Mouse (Mus musculus) left cerebral cortex, adult 18-20 months (tissue): Measurements from ENCODE around the gene Il20rb. TPM values are rescaled to one million over a fixed set of nuclear protein-coding genes. Genes with fewer than 3 reads are reported as not detected.

Source experiments
- DNase-seq, 2 experiments: peaks; one replicate each; pipeline ENCODE4 v3.0.0; 2021 to 2022; ENCODE audit warnings: low spot score in 2 of 2, mixed read lengths in 1 of 2
- long read RNA-seq, 2 experiments: library from polyadenylated mRNA; stranded (forward); transcript quantifications; one replicate each; pipeline ENCODE4 v2.0.0; 2021
- total RNA-seq, 2 experiments: library from RNA; stranded (reverse); gene quantifications; 2 replicates each; pipeline ENCODE4 v1.2.3; 2021

The Il20rb gene
- under 1 TPM; 0.23 to 0.30 TPM for total RNA-seq
- long read RNA-seq, experiment 1: 0 reads
- long read RNA-seq, experiment 2: 0 reads

GRCm38 (mm10) chr9:100486431-100486830, at the start of gene Il20rb:
Gene Il20rb, minus strand, starts transcription at chr9:100486788.
- DNase-seq: no peak

- no peak for DNase-seq
Observed at GRCm38 (mm10) chr9:100535618-100536262, 49.2 kb upstream of the Il20rb start.

DNA sequence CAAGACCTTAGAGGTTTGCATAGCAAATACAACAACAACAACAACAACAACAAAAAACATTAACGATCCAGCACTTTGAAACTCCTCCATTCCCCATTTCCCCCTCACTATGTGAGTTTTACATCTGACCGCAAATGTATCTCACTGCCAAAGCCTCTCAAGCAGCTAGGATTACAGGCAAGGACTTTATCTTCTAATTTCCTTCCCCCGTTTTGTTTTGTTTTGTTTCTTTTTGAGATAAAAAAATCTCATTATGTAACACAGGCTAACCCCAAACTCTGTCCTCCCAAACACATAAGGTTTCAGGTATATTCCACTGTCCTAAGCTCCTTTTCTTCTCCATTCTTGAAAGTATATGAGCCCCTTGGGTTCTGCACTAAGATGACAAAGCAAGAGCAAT, 48.1 kb upstream of the Il20rb start:
- DNase-seq: no peak

DNA sequence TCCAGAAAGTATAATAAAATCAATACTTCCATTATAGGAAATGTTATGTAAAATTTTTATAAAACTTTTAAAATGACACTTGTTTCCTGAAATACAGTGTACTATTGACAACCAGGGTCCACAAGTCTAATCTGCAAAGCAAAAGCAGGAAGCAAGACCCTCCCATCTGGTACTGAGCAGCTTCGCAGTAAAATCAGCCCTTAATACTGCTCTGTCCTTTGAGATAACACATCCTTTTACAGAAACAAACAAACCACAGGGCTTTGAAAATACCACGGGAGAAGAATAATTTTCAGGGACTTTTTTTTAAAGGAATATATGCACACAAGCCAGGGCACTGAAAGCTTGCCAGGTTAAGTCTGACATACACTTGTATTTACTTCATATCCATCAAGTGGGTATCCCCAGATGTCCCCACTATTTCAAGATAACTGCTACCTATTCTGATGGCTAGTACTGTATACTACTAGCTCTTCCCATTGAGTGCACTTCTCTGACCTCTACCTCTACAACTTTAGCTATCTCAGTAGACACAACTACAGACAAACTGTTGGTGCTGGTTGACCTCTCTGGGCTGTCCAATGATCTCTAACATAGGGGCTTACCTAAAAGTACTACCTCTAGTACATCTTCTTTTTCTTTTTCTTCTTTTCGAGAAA, 46.4 kb upstream of the Il20rb start:
- DNase-seq: no peak

GRCm38 (mm10) chr9:100531296-100531695, 44.7 kb upstream of the Il20rb start:
- DNase-seq: no peak

GRCm38 (mm10) chr9:100525225-100525624, 38.6 kb upstream of the Il20rb start:
- no peak for DNase-seq

- no peak for DNase-seq
Observed at GRCm38 (mm10) chr9:100522029-100522428, 35.4 kb upstream of the Il20rb start.

DNA sequence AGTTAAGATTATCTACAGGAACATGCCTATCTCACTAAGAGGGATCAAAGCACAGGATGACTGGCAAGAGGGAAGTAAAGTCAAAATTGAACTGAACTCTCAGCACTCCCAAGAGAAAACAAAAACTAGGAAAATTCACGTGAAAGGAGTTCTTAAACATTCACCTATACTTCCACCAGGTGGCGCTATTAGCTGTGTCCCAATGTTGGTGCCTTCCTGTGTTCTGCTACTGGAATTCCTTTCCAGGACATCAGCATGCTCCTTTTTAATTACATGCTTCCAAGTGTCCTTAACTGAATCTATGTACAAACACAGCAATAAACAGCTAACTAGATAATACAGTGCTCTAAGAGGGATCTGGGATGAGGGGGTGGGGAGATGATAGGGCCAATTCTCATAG, 34.0 kb upstream of the Il20rb start:
- DNase-seq: peak; percentile 29 to 64

DNA sequence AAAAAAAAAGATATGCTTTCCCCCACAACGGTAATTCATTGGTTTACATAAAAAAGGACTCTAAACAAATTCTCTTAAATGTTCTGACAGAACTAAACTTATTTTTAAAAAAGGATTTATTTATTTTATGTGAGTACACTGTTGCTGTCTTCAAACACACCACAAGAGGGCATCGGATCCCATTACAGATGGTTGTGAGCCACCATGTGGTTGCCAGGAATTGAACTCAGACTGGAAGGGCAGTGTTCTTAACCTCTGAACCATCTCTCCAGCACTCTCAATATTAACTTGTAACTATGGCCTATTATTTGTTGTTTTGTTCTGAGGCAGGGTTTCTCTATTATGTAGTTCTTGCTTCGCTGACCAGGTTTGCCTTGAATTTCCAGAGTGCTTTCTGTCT, 33.4 kb upstream of the Il20rb start:
- no peak for DNase-seq

GRCm38 (mm10) chr9:100507581-100507980, 21.0 kb upstream of the Il20rb start:
- no peak for DNase-seq

DNA sequence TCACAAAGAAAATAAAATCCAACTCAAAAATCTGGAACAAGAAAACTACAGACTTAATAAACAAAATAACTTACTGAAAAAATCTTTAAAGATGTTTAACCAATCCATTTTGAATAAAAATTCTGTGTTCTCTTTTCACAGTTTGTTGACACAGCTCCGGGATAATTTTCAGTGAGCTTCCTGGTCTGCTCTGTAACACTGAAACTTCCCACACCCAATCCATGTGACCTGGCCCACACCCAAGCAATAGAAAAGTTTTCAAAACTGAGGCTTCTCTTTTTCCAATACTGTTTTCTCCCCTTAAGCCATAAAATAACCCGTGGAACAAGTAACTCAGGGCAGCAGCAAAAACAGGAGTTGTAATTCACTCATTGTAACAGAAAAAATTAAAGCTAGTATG, 20.1 kb upstream of the Il20rb start:
- no peak for DNase-seq

- DNase-seq: no peak
Observed at GRCm38 (mm10) chr9:100505498-100505897, 18.9 kb upstream of the Il20rb start.

GRCm38 (mm10) chr9:100493611-100494261, 7.1 kb upstream of the Il20rb start:
- DNase-seq: no peak

DNA sequence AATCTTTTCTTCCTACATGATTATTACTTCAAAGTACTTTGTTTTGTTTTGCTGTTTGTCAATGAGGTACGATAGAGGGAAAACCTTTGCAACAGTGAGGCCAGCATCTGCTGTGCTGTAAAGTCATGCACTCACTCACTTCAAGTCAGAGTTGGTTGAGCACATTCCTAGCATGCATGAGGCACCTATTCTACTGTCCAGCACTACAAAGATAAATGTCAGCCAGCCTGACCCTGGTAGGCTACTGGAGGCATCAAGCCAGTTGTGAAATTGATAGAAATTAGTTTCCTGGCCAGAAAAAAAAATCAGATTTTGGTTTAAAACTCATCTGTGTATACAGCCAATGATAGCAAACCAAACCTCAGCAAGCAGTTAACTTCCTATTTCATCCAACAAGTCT, 4.8 kb upstream of the Il20rb start:
- DNase-seq: no peak

- no peak for DNase-seq
Observed at GRCm38 (mm10) chr9:100488969-100489368, 2.4 kb upstream of the Il20rb start.

DNA sequence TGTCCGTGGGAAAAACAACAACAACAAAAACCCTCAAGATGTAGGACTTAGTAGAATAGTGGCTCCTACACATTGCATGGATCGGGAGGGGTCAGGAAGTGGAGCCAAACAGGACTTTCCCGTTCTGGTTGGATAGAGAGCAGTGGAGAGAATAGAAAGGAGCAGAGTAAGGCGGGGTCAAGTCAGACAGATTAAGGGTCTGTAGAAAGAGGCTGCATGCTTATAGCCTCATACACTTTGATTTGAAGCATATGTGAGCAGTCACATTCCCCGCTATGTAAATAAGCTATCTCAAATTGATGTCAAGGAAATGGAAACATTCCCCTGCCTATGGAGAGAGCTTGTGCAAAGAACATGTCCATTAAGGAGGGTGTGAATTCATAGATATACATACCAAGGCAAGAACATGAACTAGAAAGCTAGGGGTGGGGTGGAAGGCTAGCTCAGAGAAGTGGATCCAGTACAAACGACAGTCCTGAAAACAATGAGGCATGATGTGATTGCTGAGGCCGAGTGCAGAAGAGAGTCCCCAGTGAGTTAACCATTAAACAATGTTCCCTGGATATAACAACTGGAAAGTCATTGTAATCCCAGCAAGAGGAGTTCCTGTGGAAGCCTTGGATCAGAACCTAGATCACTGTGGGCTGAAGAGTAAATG, 1.6 kb upstream of the Il20rb start:
- no peak for DNase-seq

GRCm38 (mm10) chr9:100483318-100483717, 3.3 kb downstream of the Il20rb start:
- DNase-seq: no peak

- no peak for DNase-seq
Observed at GRCm38 (mm10) chr9:100481626-100482025, 5.0 kb downstream of the Il20rb start.

DNA sequence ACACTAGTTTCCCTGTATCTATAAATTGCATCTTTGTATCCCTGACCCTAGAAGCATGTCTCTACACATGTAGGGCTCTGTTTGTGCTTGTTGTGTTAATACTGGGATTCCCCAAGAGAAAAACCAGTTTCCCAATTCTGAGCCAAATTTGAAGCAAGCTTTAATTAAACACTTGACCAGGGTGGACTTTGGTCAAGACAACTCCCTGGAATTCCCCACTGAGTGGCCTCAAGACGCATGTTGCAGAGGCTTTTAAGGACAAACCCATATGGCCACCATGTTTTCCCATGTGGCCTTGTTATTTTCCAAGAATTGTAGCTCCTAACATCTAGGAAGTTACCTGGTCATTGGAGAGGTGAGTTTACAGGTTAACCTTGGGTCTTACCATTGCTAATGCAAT, 12.5 kb downstream of the Il20rb start:
- no peak for DNase-seq

DNA sequence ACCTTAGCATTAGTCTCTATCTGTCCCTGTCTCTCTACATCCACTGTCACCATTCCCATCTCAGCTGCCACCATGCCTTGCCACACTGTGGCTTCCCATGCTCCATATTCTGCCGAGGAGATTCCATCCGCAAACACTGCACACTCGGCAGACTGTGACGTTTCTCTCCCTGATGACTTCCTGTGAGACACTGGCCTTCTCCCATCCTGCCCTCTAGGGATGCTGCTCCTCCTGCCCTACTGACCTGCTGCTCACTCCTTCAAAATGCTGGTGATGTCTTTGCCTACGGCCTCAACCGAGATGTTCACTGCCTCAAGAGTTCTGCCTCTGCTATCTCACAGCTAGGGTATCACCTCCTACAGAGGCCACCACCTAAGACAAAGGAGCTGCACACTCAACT, 13.2 kb downstream of the Il20rb start:
- no peak for DNase-seq

DNA sequence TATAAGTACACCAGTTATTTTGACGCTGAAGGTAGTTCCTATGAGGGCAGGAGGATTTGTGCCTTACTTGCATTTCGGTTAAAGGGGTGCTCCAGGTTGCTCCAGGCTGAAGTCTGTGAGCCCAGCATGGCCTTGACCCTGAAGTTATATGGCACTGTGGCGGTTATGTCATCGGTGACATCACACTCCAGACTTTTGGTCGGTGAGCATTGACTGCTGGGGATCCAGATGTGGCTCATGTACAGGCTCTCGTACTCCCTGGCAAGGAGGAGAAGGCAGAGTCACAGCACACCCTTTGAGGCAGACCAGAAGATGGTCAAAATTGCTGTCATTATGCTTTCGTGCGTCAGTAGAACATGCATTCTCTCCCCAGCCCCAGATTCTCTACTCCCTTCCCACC, 13.7 kb downstream of the Il20rb start:
- no peak for DNase-seq

- DNase-seq: no peak
Observed at GRCm38 (mm10) chr9:100471605-100471953, 15.0 kb downstream of the Il20rb start.
